Mouse (Mus musculus): ENCODE measurements around the gene Kcnh1. TPM values are rescaled to one million over a fixed set of nuclear protein-coding genes. Genes with fewer than 3 reads are reported as not detected.

Kcnh1 gene
- polyA plus RNA-seq, 1 experiment from 2014 or later, result 0.40 TPM

DNA sequence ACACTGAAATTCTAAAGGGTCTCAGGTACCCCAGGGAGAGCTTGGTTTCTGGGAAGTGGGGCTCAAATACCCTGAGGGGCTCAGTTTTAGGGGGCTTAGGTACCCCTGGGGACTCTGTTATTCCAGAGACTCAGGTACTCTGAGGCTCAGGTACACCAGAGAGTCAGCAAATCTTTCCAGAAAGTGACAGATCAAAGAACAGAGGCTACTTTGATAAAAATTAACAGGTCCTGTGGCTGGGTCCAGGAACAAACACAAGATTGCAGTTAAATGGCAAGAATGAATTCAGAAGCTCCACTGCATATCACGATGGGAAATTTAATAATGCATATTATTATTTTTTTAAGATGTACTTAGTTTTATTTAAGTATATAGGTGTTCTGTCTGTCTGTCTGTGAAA is 368.8 kb downstream of the Kcnh1 start:
- no peaks in the 10 kb centered on the region for H3K27me3 ChIP-seq (ENCODE audit: control insufficient read depth, insufficient read depth, low read length)
- no peak overlapping the region for H3K4me2 ChIP-seq (replicated peaks; ENCODE audit: low read depth, low read length)
- no peaks in the 10 kb centered on the region for H3K36me3 ChIP-seq (ENCODE audit: control insufficient read depth, insufficient read depth, low read length)
- no peaks in the 10 kb centered on the region for H3K4me1 ChIP-seq (replicated peaks; ENCODE audit: control insufficient read depth, insufficient read depth, low read length)
- WGBS, result 91% methylated on average over 1 of the region's 1 CpGs
- no peaks in the 10 kb centered on the region for H3K9me3 ChIP-seq (ENCODE audit: control insufficient read depth, low read length)
- ATAC-seq (ENCODE audit: low FRiP score) (no peak), DNase-seq (ENCODE audit: low spot score) (no peak)
- no peak overlapping the region for H3K4me3 ChIP-seq (ENCODE audit: low read depth, low read length)
- H3K27ac ChIP-seq (ENCODE audit: low read depth, low read length), result no peak overlapping the region
- no peak overlapping the region for H3K9ac ChIP-seq (ENCODE audit: low read depth, low read length)

Other genes starting within 250 kb of the Kcnh1 start
- 2.1 and 3.8 TPM in 2 replicates for gene Rd3, start 213.4 kb upstream of the Kcnh1 start, polyA plus RNA-seq (2014; fragmentation: Nextera tagmentation; extraction: Ambion mirVana)
- 4.5 and 5.9 TPM in 2 replicates for gene Traf5, start 98.2 kb upstream of the Kcnh1 start, polyA plus RNA-seq (2014; fragmentation: Nextera tagmentation; extraction: Ambion mirVana)
- gene Rcor3, start 52.7 kb upstream of the Kcnh1 start, polyA plus RNA-seq (2014; fragmentation: Nextera tagmentation; extraction: Ambion mirVana), result 20.3 and 22.2 TPM in 2 replicates

All from hindbrain, embryonic 11.5 days (tissue).